Mouse (Mus musculus) splenic B cell, adult 2 months (primary cell): ENCODE data around the gene Fam71a.
"Not testable (repeated sequence)": the region's sequence is repeated elsewhere in the genome, so short reads cannot be mapped to it uniquely, and the experiment has no call there.

ENCODE experiments used
- DNase-seq: peaks from one replicate; pipeline ENCODE4 v3.0.0-alpha.2; 2011; ENCODE audit warnings: low read depth, low spot score
- H3K27me3 ChIP-seq: 2 replicates; pipeline ENCODE4 v1.6.1; 2012; ENCODE audit warnings: mild to moderate bottlenecking, low read length, moderate library complexity, mixed read lengths; ENCODE audit not compliant: control insufficient read depth, poor library complexity, insufficient read depth, severe bottlenecking
- H3K36me3 ChIP-seq: 2 replicates; pipeline ENCODE4 v1.6.1; 2012; ENCODE audit warnings: mild to moderate bottlenecking, low read length, moderate library complexity, mixed read lengths; ENCODE audit not compliant: control insufficient read depth, poor library complexity, insufficient read depth, severe bottlenecking

The Fam71a gene

DNA sequence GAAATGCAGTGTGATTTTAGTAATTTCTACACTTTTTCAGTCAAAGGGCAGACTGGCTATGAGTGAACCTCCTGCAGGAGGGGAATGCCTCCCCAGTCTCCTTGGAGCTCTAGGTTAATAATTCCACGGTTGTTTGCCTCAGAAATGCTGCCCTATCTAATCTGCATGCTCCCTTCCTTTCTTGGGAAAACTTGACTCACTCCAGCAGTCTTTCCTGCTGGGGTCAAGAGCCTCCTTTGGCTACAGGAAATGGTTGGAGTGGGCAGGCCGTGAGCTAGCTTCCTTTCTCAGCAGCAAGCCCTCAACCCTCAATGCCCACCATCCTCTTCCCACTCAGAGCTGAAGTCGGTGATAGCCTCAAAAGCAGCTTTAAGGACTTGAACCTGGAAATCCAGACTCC lies 10.3 kb downstream of the Fam71a start:
- Histone ChIP-seq H3K27me3 (no peaks in the 10 kb centered on the region), H3K36me3 (no peaks in the 10 kb centered on the region)
- no peak for DNase-seq

DNA sequence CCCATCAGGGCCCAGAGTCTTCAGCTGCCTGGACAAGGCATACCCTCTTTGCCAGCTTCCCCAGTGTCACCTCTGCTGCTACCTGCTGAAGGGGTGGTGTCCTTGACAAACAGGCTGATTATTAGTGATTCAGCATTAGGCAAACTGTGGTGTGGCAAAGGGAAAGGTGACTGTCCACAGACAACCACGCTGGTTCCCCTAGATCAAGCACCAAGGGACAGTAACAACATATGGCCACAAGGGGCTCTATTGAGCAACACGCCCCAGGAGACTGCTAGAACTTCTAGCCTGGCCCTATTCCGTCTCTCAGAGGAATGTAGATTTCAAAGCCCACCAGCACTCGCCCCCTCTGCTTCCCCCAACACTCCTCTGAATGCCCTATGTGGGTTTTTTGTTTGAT lies 11.6 kb downstream of the Fam71a start:
- DNase-seq: peak; percentile 76
- Histone ChIP-seq H3K36me3 (no peaks in the 10 kb centered on the region), H3K27me3 (no peaks in the 10 kb centered on the region)

DNA sequence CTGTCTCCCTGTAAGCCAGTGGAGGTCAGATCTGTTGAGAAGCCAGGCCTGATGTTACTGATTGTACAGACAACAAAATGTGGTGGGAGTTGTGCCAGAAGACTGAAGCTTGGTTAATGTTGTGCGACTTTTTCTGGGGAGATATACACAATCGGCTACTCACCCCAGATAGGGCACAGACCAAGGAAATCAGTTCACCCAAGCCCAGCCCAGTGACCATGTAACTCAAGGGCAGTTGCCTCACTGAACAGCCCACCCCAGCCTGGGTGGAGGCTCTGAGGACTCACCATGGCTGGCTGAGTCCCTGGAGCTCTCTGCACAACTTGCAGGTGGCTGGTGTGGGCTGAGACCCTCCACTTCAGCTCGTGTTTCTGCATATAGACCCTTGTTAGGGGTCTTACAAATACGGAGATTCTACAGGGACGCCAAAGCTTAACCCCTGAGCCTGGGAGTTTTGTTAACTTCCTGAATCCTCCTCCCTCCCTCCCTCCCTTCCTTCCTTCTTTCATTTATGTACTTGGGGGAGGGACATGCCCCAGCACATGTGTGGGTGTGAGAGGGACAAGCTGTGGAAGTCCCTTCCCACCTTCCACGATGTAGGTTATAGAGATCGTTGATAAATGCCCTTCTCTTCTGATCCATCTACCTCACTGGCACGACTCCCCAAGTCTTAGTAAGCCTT lies 13.6 kb downstream of the Fam71a start:
- no peak for DNase-seq
- no peaks in the 10 kb centered on the region for H3K36me3 ChIP-seq
- H3K27me3 ChIP-seq: no peaks in the 10 kb centered on the region

DNA sequence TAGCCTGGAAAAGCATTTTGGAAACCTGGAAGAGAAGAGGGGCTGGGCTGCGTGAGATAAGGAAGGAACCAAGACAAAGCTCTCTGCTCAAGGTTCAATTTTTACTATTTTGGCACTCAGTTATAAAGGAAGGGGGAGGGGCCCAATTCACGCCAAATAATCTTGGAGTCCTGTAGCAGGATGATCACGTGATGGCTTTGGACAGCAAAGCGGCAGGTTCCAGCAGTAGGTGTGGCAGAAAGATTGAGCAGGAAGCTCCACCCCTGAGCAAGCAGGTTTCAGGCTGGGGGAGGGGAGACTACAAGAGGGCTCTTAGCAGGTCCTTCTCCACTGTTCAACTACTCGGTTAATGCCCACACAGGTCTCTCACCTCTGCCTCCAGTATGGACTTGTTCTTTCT lies 15.1 kb downstream of the Fam71a start:
- not testable (repeated sequence) for H3K27me3 ChIP-seq, DNase-seq, H3K36me3 ChIP-seq

DNA sequence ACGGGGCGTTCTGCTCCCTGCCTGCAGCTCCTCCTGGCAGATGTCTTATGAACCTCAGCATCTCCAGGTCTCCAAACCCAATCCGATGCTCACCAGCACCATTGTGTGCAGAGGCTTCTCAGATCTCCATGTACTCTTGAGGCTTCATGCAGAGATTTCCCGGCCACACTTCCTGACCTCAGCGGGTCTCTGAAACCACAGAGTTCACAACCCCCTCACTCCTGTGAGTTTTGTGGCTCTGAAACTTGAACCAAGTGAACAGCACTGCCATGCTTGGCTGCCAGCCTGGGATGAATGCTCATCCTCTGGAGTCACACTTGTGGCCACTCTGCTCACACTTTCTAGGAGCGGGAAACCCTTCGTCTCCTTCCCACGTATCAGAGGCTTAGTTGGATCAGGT lies 23.6 kb downstream of the Fam71a start:
- no peaks in the 10 kb centered on the region for H3K27me3 ChIP-seq
- no peaks in the 10 kb centered on the region for H3K36me3 ChIP-seq
- no peak for DNase-seq

DNA sequence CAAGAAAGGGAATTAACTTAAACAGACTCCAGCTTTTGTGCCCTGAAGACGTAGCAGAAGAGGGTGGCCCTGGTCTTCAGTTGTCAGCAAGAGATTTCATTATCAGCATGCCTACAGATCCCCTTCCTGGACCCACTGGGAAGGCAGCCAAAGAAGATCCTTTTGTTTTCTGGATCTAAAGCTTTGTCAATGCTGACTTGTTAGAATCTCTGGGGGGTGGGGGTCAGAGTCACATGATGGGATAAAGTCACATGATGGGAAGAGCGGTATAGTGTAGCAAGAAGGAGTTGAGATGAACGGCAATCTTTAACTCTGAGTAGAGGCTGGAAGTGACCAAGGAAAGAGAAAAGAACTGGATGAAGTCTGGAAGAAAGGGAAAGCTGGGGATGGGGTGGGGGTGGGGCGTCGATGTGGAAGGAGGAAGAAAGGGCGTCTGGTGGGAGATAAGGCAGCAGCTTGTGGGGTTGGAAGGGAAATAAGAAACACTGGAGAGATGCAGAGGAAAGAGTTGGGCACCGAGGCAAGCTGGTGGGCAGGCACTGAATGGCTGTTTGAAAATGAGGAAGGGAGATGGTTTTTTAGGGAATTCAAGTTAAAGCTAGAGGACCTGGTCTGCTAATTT lies 25.6 kb downstream of the Fam71a start:
- no peaks in the 10 kb centered on the region for H3K36me3 ChIP-seq

DNA sequence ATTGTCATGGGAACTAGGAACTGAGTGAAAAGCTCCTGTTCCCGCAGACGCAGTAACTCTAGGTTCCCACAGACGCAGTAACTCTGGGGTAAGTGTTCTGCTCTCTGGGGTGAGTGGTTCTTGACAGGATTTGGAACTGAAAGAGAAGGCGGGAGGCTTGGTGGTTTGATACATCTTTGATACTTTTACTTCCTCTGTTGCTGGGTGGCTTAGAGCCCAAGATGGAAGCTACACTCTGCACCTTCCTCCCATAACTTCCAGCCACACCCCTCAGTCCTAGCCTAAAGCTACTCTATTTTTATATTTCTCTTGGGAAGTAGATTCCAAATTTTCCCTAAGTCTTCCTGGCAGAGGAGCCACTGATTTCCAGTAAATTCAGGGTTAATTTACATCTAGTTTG lies 26.2 kb downstream of the Fam71a start:
- no peaks in the 10 kb centered on the region for H3K27me3 ChIP-seq
- H3K36me3 ChIP-seq: no peaks in the 10 kb centered on the region
- DNase-seq: no peak

More for the DNA sequence above, 25.6 kb downstream of the Fam71a start:
- DNase-seq: no peak
- no peaks in the 10 kb centered on the region for H3K27me3 ChIP-seq

- no peaks in the 10 kb centered on the region for H3K36me3 ChIP-seq
- no peaks in the 10 kb centered on the region for H3K27me3 ChIP-seq
Observed at GRCm38 (mm10) chr1:191135406-191135805, 29.2 kb downstream of the Fam71a start.

GRCm38 (mm10) chr1:191132934-191133333 lies 31.7 kb downstream of the Fam71a start:
- no peak for DNase-seq
- H3K27me3 ChIP-seq: no peaks in the 10 kb centered on the region
- H3K36me3 ChIP-seq: no peaks in the 10 kb centered on the region

More at GRCm38 (mm10) chr1:191135406-191135805, 29.2 kb downstream of the Fam71a start:
- no peak for DNase-seq

DNA sequence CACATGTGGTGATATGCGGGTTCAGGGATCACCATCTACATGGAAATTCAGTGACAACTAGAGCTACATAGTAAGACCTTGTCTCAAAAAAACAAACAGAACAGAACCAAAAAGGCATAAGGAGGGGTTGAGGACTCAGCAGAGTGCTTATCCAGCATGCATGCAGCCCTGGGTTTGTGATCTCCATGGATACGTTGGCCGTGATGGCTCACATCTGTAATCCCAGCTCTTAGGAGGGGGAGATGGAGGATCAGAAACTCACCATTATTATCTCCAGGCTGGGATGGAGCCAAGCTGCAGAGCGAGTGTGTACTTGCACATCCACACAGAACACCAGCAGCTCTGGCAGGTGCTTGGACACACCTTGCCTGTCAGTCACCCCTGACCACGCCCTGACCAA lies 32.4 kb downstream of the Fam71a start:
- no peak for DNase-seq
- Histone ChIP-seq H3K36me3 (no peaks in the 10 kb centered on the region), H3K27me3 (no peaks in the 10 kb centered on the region)

DNA sequence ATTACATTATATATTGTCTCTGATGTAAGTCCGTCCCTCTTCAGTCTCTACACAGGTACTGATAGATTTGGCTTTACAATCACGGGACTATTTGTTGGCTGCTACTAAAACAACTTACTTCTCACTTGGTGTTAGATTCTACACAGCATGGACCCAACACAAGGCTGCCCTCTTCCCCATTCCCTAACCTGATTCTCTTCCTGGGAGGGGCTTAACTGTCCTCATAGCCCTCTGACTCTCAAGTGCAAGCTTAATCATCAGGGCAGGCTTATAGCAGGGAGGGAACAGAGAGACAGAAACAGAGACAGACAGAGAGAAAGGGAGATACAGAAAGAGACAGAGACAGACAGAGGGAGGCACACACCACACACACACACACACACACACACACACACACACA lies 32.9 kb downstream of the Fam71a start:
- DNase-seq: no peak
- no peaks in the 10 kb centered on the region for H3K27me3 ChIP-seq
- H3K36me3 ChIP-seq: no peaks in the 10 kb centered on the region

DNA sequence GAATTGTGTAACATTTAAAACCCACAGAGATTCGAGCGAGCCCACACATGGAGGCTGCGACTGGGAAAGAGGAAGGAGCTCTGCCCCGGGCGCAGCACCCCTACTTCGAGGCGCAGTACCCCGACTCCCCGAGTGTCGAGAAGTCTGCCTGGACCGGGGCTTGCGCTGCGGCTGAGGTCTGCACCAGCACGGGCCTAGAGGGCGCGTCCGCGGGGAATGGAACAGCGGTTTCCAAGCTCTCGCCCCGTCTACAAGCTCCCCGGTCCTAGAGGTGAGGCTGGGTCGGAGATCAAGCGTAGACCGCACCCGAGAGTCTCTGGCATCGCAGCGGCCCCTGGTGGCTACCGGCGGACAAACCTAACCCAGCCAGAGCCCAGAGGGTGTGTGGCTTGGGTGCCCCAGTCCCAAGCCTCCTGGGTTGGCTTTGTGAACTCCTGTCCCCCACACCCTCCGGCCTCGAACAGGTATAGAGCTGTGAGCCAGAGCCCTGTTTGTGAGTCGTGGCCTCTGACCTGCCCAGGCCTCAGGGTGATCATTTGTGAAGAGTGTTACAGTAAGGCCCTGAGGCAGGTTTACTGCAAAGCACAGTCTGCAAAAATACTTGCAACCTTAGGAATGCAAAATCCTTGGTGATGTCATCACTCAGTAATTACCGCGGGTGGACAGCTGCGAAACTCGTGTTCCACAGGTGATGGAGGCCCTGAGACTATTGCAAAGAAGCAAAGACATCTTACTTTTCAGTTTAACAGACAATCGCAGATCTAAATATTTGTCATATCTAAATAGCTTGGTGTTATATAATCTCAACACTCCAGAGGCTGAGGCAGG lies 38.6 kb downstream of the Fam71a start:
- H3K27me3 ChIP-seq: no peaks in the 10 kb centered on the region
- H3K36me3 ChIP-seq: no peaks in the 10 kb centered on the region
- DNase-seq: peak; percentile 82

DNA sequence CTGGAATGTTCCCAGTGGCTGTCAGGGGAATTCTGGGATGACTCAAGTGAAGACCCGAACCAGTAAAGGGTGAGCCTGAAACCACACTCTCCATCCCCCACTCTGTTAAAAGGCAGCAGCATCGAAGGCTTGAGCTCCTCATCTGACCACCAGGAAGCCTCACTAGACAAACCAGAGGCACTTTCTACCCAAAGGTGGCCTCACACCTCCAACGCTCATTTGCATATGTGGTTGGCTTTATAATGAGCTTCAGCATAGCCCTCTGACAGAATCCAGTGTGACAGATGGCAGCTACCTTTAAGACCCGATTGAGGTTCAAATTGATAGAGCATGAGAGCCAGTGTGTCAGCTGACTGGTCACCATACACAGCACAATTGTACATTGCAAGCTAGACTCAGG lies 40.3 kb downstream of the Fam71a start:
- Histone ChIP-seq H3K36me3 (no peaks in the 10 kb centered on the region), H3K27me3 (no peaks in the 10 kb centered on the region)
- no peak for DNase-seq

GRCm38 (mm10) chr1:191123696-191124095 lies 40.9 kb downstream of the Fam71a start:
- no peak for DNase-seq
- no peaks in the 10 kb centered on the region for H3K36me3 ChIP-seq
- no peaks in the 10 kb centered on the region for H3K27me3 ChIP-seq

GRCm38 (mm10) chr1:191122744-191123143 lies 41.9 kb downstream of the Fam71a start:
- DNase-seq: peak; percentile 9
- no peaks in the 10 kb centered on the region for H3K27me3 ChIP-seq
- H3K36me3 ChIP-seq: no peaks in the 10 kb centered on the region
